Mouse (Mus musculus): ENCODE results near the gene Endov.

DNA sequence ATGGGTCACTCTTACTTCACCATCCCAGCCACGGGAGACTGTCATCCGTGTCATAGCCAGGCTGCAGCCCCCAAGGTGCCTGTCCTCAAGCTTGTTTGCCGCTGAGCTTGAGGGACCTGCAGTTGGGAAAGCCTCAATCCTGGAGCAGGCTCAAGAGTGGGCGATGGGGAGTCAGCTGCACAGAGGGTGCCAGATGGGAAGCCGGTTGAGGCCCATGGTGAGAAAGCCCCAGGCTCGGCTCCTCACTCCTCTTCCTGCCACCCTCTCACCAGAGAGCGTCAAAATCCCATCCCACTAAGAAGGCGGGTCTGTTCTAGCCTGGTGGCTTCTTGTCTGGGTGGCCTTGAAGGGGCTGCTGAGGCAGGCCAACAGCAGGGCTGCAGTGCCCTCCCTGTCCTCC, 16.6 kb downstream of the Endov start:
- TF ChIP-seq CTCF (IDR thresholded peaks at IDR 0.05; ENCODE audit: low read depth, low read length) (no peak), POLR2A (IDR thresholded peaks at IDR 0.05; ENCODE audit: borderline replicate concordance, low read depth, low read length) (no peak)
